Mouse (Mus musculus): ENCODE results near the gene Ppp2r3a. TPM values are rescaled to one million over a fixed set of nuclear protein-coding genes. Genes with fewer than 3 reads are reported as not detected.

Gene Ppp2r3a
- polyA plus RNA-seq, 1 experiment from 2014 or later, result 92.6 TPM

GRCm38 (mm10) chr9:101072506-101072905 is 179.1 kb downstream of the Ppp2r3a start:
- ATAC-seq (replicated peaks; ENCODE audit: extremely low read depth, insufficient read depth, low FRiP score), result no peak
- no peak overlapping the region; the same call in 1 of the 2 replicates for H3K27ac ChIP-seq (ENCODE audit: low read length)
- no peaks in the 10 kb centered on the region for H3K27me3 ChIP-seq (ENCODE audit: control insufficient read depth, insufficient read depth, low read length)
- peak overlapping the region; percentile 32 for H3K4me2 ChIP-seq (ENCODE audit: low read depth, low read length)
- 26% methylated on average over 5 of the region's 5 CpGs for WGBS
- H3K4me1 ChIP-seq (ENCODE audit: control insufficient read depth, insufficient read depth, low read length), result peaks cover 11% of the 10 kb centered on the region
- H3K9ac ChIP-seq (ENCODE audit: low read length), result peak overlapping the region; percentile 40; the same call in 1 of the 2 replicates
- H3K36me3 ChIP-seq (ENCODE audit: control insufficient read depth, insufficient read depth), result no peaks in the 10 kb centered on the region
- H3K4me3 ChIP-seq (ENCODE audit: low read length), result no peak overlapping the region
- H3K9me3 ChIP-seq (replicated peaks; ENCODE audit: control insufficient read depth, low read length), result 0 out of 2 replicates have a peak, but pooled peaks cover 2% of the 10 kb centered on the region

DNA sequence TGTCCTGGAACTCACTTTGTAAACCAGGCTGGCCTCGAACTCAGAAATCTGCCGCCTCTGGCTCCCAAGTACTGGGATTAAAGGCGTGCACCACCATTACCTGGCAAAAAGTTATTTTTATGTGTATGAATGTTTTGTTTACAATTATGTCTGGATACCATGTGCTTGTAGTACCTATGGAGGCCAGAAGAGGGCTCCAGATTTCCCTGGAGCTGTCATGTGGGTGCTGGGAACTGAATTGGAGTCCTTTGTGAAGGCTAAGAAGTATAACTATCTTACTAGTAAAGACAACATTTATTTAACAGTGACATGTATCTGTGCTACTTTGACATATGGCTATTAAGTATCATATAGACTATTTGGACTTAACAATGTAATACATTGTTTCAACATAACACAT is 181.8 kb downstream of the Ppp2r3a start:
- H3K36me3 ChIP-seq (ENCODE audit: control insufficient read depth, insufficient read depth), result no peaks in the 10 kb centered on the region
- H3K9ac ChIP-seq (ENCODE audit: low read length), result no peak overlapping the region
- ATAC-seq (replicated peaks; ENCODE audit: extremely low read depth, insufficient read depth, low FRiP score), result no peak
- no peak overlapping the region for H3K4me3 ChIP-seq (ENCODE audit: low read length)
- peaks cover 6% of the 10 kb centered on the region; the same call in 1 of the 2 replicates for H3K4me1 ChIP-seq (ENCODE audit: control insufficient read depth, insufficient read depth, low read length)
- H3K27me3 ChIP-seq (ENCODE audit: control insufficient read depth, insufficient read depth, low read length), result no peaks in the 10 kb centered on the region
- 97% methylated on average over 3 of the region's 3 CpGs for WGBS
- H3K4me2 ChIP-seq (ENCODE audit: low read depth, low read length), result no peak overlapping the region
- no peak overlapping the region for H3K27ac ChIP-seq (ENCODE audit: low read length)
- H3K9me3 ChIP-seq (replicated peaks; ENCODE audit: control insufficient read depth, low read length), result 0 out of 2 replicates have a peak, but pooled peaks cover 2% of the 10 kb centered on the region

DNA sequence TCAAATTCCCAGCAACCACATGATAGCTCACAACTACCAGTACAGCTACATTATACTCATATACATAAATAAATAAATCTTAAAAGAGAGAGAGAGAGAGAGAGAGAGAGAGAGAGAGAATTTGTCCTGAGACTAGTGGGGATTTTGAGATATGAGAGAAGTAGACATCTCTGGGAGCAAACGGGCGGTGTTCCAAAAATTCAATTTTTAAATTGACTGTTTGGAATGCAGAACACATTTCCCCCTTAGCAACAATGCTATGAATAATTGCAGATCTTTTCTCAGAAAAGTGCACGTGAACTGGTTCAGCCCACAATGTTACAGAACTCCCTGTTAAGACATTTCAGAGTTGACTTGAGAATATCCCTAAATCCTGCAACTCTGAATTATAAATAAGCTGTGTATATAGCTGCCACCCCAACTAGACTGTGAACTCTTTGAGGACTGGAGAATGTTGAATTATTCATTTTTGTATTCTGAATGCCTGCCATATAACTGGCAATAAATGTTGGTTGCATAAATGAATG is 186.5 kb downstream of the Ppp2r3a start:
- ATAC-seq (replicated peaks; ENCODE audit: extremely low read depth, insufficient read depth, low FRiP score), result no peak
- Histone ChIP-seq H3K4me2 (ENCODE audit: low read depth, low read length) (no peak overlapping the region), H3K27me3 (ENCODE audit: control insufficient read depth, insufficient read depth, low read length) (no peaks in the 10 kb centered on the region), H3K4me1 (ENCODE audit: control insufficient read depth, insufficient read depth, low read length) (no peaks in the 10 kb centered on the region), H3K9ac (ENCODE audit: low read length) (no peak overlapping the region), H3K27ac (ENCODE audit: low read length) (no peak overlapping the region), H3K9me3 (replicated peaks; ENCODE audit: control insufficient read depth, low read length) (0 out of 2 replicates have a peak, but pooled peaks cover 2% of the 10 kb centered on the region), H3K36me3 (ENCODE audit: control insufficient read depth, insufficient read depth) (no peaks in the 10 kb centered on the region), H3K4me3 (ENCODE audit: low read length) (no peak overlapping the region)
- 86% methylated on average over 3 of the region's 3 CpGs for WGBS

- H3K9ac ChIP-seq (ENCODE audit: low read length), result no peak overlapping the region
- H3K27ac ChIP-seq (ENCODE audit: low read length), result no peak overlapping the region
- ATAC-seq (replicated peaks; ENCODE audit: extremely low read depth, insufficient read depth, low FRiP score), result no peak
- H3K27me3 ChIP-seq (ENCODE audit: control insufficient read depth, insufficient read depth, low read length), result no peaks in the 10 kb centered on the region
- H3K9me3 ChIP-seq (replicated peaks; ENCODE audit: control insufficient read depth, low read length), result no peaks in the 10 kb centered on the region
- no peak overlapping the region for H3K4me2 ChIP-seq (ENCODE audit: low read depth, low read length)
- 75% methylated on average over 6 of the region's 6 CpGs for WGBS
- H3K36me3 ChIP-seq (ENCODE audit: control insufficient read depth, insufficient read depth), result no peaks in the 10 kb centered on the region
- H3K4me3 ChIP-seq (ENCODE audit: low read length), result no peak overlapping the region
- H3K4me1 ChIP-seq (ENCODE audit: control insufficient read depth, insufficient read depth, low read length), result no peaks in the 10 kb centered on the region
Observed at GRCm38 (mm10) chr9:101062253-101062780, 189.3 kb downstream of the Ppp2r3a start.

- Histone ChIP-seq H3K4me3 (ENCODE audit: low read length) (no peak overlapping the region), H3K4me2 (ENCODE audit: low read depth, low read length) (no peak overlapping the region), H3K4me1 (ENCODE audit: control insufficient read depth, insufficient read depth, low read length) (no peaks in the 10 kb centered on the region), H3K9me3 (replicated peaks; ENCODE audit: control insufficient read depth, low read length) (no peaks in the 10 kb centered on the region), H3K36me3 (ENCODE audit: control insufficient read depth, insufficient read depth) (no peaks in the 10 kb centered on the region), H3K27ac (ENCODE audit: low read length) (no peak overlapping the region), H3K27me3 (ENCODE audit: control insufficient read depth, insufficient read depth, low read length) (no peaks in the 10 kb centered on the region), H3K9ac (ENCODE audit: low read length) (no peak overlapping the region)
- 64% methylated on average over 11 of the region's 11 CpGs for WGBS
- ATAC-seq (replicated peaks; ENCODE audit: extremely low read depth, insufficient read depth, low FRiP score), result no peak
Observed at GRCm38 (mm10) chr9:101061035-101061434, 190.6 kb downstream of the Ppp2r3a start.

DNA sequence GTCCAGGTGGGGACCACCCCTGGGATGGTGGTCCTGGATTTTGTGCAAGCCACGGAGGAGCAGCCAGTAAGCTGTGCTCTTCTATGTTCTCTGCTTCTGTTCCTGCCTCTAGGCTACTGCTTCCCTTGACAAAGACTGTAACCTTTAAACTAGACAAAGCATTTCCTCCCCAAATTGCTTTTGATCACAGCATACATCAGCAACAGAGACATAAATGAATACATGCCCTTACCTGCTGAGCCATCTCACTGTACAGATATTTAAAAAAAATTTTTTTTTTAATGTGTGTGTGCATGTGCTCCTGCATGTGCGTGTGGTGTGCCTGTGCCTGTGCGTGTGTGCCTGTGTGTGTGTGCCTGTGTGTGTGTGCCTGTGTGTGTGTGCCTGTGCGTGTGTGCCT is 194.4 kb downstream of the Ppp2r3a start:
- Histone ChIP-seq H3K4me3 (ENCODE audit: low read length) (no peak overlapping the region), H3K9me3 (replicated peaks; ENCODE audit: control insufficient read depth, low read length) (no peaks in the 10 kb centered on the region), H3K36me3 (ENCODE audit: control insufficient read depth, insufficient read depth) (no peaks in the 10 kb centered on the region), H3K4me2 (ENCODE audit: low read depth, low read length) (no peak overlapping the region), H3K27ac (ENCODE audit: low read length) (no peak overlapping the region), H3K4me1 (ENCODE audit: control insufficient read depth, insufficient read depth, low read length) (no peaks in the 10 kb centered on the region), H3K9ac (ENCODE audit: low read length) (no peak overlapping the region), H3K27me3 (ENCODE audit: control insufficient read depth, insufficient read depth, low read length) (no peaks in the 10 kb centered on the region)
- 94% methylated on average over 4 of the region's 4 CpGs for whole genome bisulfite sequencing
- ATAC-seq (replicated peaks; ENCODE audit: extremely low read depth, insufficient read depth, low FRiP score), result no peak

Other genes with a start within 250 kb of the Ppp2r3a start
- 24.9 and 25.2 TPM in 2 replicates for gene Pccb, start 216.9 kb downstream of the Ppp2r3a start, polyA plus RNA-seq (2015; fragmentation: Nextera tagmentation; extraction: Ambion mirVana)
- gene Msl2, start 177.7 kb downstream of the Ppp2r3a start, polyA plus RNA-seq (2015; fragmentation: Nextera tagmentation; extraction: Ambion mirVana), result 2.4 and 2.9 TPM in 2 replicates